Mouse (Mus musculus) forebrain, postnatal 0 days (tissue): ENCODE results near the gene Btbd19. TPM values are rescaled to one million over a fixed set of nuclear protein-coding genes. Genes with fewer than 3 reads are reported as not detected.

ENCODE experiments used
- ATAC-seq: fragments of 200-750 bp; cut with Nextera tagmentation; 2 replicates; pipeline ENCODE4 v1.8.0; 2017; ENCODE audit warnings: mild to moderate bottlenecking, moderate library complexity
- DNase-seq: peaks from one replicate; pipeline ENCODE4 v3.0.0-alpha.2; 2015
- H3K27ac ChIP-seq: fragments of 300-500 bp; sonication (generic); 2 replicates; pipeline ENCODE4 v1.5.1; 2014; ENCODE audit warnings: low read depth, mild to moderate bottlenecking, antibody characterized with exemption, low read length, moderate library complexity, mixed read lengths
- H3K27me3 ChIP-seq: fragments of 300-500 bp; sonication (generic); 2 replicates; pipeline ENCODE4 v1.6.1; 2014; ENCODE audit warnings: mild to moderate bottlenecking, low read length, mixed read lengths; ENCODE audit not compliant: insufficient read depth
- H3K36me3 ChIP-seq: fragments of 300-500 bp; sonication (generic); 2 replicates; pipeline ENCODE4 v1.6.1; 2014; ENCODE audit warnings: mild to moderate bottlenecking, moderate library complexity; ENCODE audit not compliant: insufficient read depth
- H3K4me1 ChIP-seq: fragments of 300-500 bp; sonication (generic); 2 replicates; pipeline ENCODE4 v1.6.1; 2014; ENCODE audit warnings: antibody characterized with exemption; ENCODE audit not compliant: insufficient read depth
- H3K4me2 ChIP-seq: fragments of 300-500 bp; sonication (generic); 2 replicates; pipeline ENCODE4 v1.6.1; 2014; ENCODE audit warnings: low read depth, mild to moderate bottlenecking, moderate library complexity
- H3K4me3 ChIP-seq: fragments of 300-500 bp; sonication (generic); 2 replicates; pipeline ENCODE4 v1.5.1; 2014; ENCODE audit warnings: low read depth, low read length, mixed read lengths
- H3K9ac ChIP-seq: fragments of 300-500 bp; sonication (generic); 2 replicates; pipeline ENCODE4 v1.6.1; 2014; ENCODE audit warnings: mild to moderate bottlenecking
- H3K9me3 ChIP-seq: fragments of 300-500 bp; sonication (generic); 2 replicates; pipeline ENCODE4 v1.6.1; 2016; ENCODE audit warnings: low read length
- CTCF ChIP-seq: sonication (generic); IDR thresholded peaks from 2 replicates; pipeline ENCODE4 v1.5.1; 2016; ENCODE audit warnings: antibody characterized with exemption, control low read depth, low read depth
- WGBS: fragments of 180-500 bp; shearing (Covaris S2); extraction: QIAGEN DNeasy Blood & Tissue Kit; methylation state at CpG from one replicate; pipeline ENCODE4 v1.1.7; 2014; 5-methylcytosine and 5-hydroxymethylcytosine counted together
- polyA plus RNA-seq: library from polyadenylated mRNA; unstranded; fragments of >200 nt; fragmentation: Nextera tagmentation; extraction: Ambion mirVana; gene quantifications from 2 replicates; pipeline ENCODE4 v1.2.1, GENCODE M21; 2015
- total RNA-seq: library from RNA; depleted of rRNA; stranded (reverse); fragments of >200 nt; gene quantifications from 2 replicates; pipeline ENCODE4 v1.2.3, GENCODE M21; 2014

The Btbd19 gene
- total and polyA plus RNA-seq, 2 experiments from 2014 or later, result 6.0 to 11.4 TPM

GRCm38 (mm10) chr4:117131198-117131597 lies 5.7 kb upstream of the Btbd19 start:
- no peak overlapping the region for H3K27ac ChIP-seq
- H3K9ac ChIP-seq, result no peak overlapping the region
- peaks cover 24% of the 10 kb centered on the region for H3K36me3 ChIP-seq
- whole genome bisulfite sequencing, result 66% methylated on average over 6 of the region's 6 CpGs
- ATAC-seq (no peak), DNase-seq (no peak)
- TF ChIP-seq CTCF, result no peak
- no peak overlapping the region for H3K4me2 ChIP-seq
- H3K4me1 ChIP-seq, result peaks cover 5% of the 10 kb centered on the region; the same call in 1 of the 2 replicates
- no peaks in the 10 kb centered on the region for H3K9me3 ChIP-seq
- H3K4me3 ChIP-seq, result no peak overlapping the region
- H3K27me3 ChIP-seq, result no peaks in the 10 kb centered on the region

GRCm38 (mm10) chr4:117130790-117131189 lies 5.3 kb upstream of the Btbd19 start:
- no peak overlapping the region for H3K4me2 ChIP-seq
- ATAC-seq, result no peak

GRCm38 (mm10) chr4:117127991-117128686 lies 2.6 kb upstream of the Btbd19 start:
- Histone ChIP-seq H3K9ac (no peak overlapping the region), H3K9me3 (no peaks in the 10 kb centered on the region), H3K4me3 (no peak overlapping the region), H3K4me2 (no peak overlapping the region), H3K36me3 (peaks cover 24% of the 10 kb centered on the region), H3K4me1 (peaks cover 16% of the 10 kb centered on the region), H3K27me3 (no peaks in the 10 kb centered on the region), H3K27ac (no peak overlapping the region)
- ATAC-seq (no peak), DNase-seq (no peak)
- no peak for TF ChIP-seq CTCF
- WGBS, result 91% methylated on average over 33 of the region's 33 CpGs

More at GRCm38 (mm10) chr4:117130790-117131189, 5.3 kb upstream of the Btbd19 start:
- H3K27me3 ChIP-seq, result no peaks in the 10 kb centered on the region
- H3K9me3 ChIP-seq, result no peaks in the 10 kb centered on the region
- WGBS, result 41% methylated on average over 6 of the region's 6 CpGs
- H3K36me3 ChIP-seq, result peaks cover 24% of the 10 kb centered on the region
- TF ChIP-seq CTCF, result no peak
- H3K27ac ChIP-seq, result no peak overlapping the region
- no peak for DNase-seq
- no peak overlapping the region for H3K9ac ChIP-seq
- no peak overlapping the region for H3K4me3 ChIP-seq
- H3K4me1 ChIP-seq, result peaks cover 5% of the 10 kb centered on the region

DNA sequence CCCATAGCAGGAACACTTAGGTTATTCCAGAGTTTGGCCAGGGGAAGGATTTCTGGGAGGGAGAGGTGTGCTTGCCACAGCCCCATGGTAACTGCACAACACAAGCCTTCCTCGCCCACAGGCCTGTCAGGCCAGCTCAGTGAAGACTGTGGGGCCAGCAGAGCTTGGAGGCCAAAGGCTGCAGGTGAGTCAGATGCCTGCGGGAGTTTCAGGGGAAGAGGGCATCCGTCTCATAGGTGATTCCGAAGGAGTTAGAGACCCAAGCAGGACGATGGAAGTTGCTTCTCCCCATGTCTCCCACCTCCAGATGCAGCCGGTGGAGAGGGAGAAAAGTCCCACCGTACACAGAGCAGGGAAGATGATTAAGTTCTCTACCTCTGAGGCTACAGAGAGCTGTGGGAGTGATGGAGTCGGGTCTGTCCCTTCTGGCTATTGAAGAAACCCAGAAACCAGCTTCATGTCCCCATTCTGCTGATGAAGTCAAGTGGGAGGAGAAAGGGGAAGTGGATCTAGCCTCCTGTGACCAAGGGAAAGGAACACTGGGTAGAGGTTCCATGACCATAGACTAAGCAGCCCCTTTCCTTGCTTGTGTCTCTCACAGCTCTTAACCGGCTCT lies 1.3 kb upstream of the Btbd19 start, which contains the start of gene Tctex1d4:
Gene Tctex1d4 (plus strand): TSS at position 120 of the 616 bp plus-strand sequence.
- DNase-seq, result no peak
- whole genome bisulfite sequencing, result 90% methylated on average over 9 of the region's 9 CpGs
- Histone ChIP-seq H3K27me3 (no peaks in the 10 kb centered on the region), H3K9me3 (no peaks in the 10 kb centered on the region), H3K4me1 (peaks cover 11% of the 10 kb centered on the region), H3K9ac (peak within 1 kb of the TSS; percentile 44), H3K27ac (peak within 1 kb of the TSS; percentile 72), H3K36me3 (peaks cover 24% of the 10 kb centered on the region), H3K4me2 (no peak within 1 kb of the TSS), H3K4me3 (no peak within 1 kb of the TSS)
- ATAC-seq, result no peak
- TF ChIP-seq CTCF, result no peak

DNA sequence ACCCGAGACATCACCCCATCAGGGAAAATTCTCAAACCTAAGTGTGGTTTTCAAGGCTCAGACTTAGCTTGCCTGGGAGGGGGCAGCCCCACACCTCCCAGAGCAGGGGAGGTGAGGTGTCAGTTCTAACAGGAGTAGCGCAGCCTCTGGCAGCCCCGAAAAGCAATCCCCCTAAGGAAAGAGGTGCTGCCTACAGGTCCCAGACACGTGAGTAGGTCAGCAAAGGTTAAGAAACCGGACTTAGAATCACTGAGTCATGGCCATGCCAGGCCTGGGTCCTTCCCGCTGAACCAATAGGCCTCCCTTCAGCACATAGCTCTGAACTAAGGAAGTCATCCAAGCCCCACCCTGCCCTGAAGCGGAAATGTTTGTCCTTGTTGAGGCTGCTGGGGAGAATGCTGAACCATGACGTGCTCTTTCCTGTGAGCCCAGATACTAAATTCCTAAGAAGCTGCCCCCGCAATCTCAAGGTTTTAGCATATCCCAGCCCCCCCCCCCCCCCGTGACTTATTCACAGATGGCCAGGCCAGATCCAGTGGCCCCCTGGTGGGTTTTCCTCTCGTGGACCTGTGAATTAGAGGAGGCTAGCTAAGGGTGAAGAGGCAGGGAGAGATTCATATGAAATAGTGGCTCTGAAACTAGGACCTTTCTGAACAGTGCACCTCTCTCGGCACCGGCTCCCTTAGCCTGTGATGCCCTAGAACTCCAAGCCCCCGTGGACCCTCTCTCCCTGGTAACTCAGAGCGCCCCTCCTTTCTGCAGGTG lies 567 bp upstream of the Btbd19 start:
- Histone ChIP-seq H3K4me2 (no peak overlapping the region), H3K9me3 (no peaks in the 10 kb centered on the region), H3K27me3 (no peaks in the 10 kb centered on the region), H3K4me3 (no peak overlapping the region), H3K36me3 (peaks cover 24% of the 10 kb centered on the region), H3K27ac (peak overlapping the region; percentile 72), H3K9ac (peak overlapping the region; percentile 44), H3K4me1 (peaks cover 14% of the 10 kb centered on the region)
- DNase-seq (no peak), ATAC-seq (peak; percentile 8; the same call in 1 of the 2 replicates)
- no peak for TF ChIP-seq CTCF
- 50% methylated on average over 15 of the region's 15 CpGs for WGBS

DNA sequence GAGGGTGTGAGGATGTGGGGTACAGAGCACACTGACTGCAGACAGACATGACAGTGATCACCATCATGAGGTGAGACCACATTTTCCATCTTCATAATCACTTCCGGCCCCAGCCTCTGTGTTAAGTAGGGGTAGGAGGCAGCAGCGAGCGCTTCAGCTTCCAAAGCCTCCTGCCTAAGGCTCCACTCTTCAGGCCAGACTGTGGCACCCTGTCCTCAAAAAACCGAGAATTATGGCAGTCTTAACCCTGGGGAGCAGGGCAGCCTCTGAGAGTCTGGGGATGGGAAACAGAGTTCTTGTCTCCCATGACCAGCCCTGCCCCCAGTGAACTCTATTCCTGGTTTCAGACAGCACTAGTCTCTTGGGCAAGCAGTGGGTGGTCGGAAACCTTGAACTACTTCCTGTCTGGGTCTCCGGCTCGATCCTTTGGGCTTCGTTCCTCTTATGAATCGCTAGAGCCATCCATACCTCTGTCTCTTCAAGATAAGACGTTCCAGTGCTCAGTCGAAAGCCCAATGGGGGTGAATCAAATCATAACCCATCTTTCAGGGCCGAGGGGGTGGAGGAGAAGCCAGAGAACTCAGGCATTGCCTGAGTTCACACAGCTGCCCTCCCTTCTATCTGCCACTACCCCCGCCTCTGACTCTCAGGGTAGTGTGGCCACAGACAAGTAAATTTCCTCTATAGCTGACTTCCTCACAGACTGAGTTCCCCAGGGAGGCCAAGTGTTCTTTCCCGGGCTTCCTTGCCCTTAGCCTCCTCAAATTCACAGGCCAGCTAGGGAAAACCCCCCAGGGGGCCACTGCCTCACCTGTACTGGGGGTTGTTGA lies 792 bp downstream of the Btbd19 start:
- TF ChIP-seq CTCF, result no peak
- Histone ChIP-seq H3K36me3 (peaks cover 15% of the 10 kb centered on the region), H3K9ac (peak overlapping the region; percentile 44), H3K4me2 (0 out of 2 replicates have a peak overlapping the region, but pooled peaks have one; percentile 1), H3K9me3 (no peaks in the 10 kb centered on the region), H3K4me1 (peaks cover 14% of the 10 kb centered on the region), H3K4me3 (no peak overlapping the region), H3K27ac (peak overlapping the region; percentile 72), H3K27me3 (no peaks in the 10 kb centered on the region)
- WGBS, result 77% methylated on average over 14 of the region's 14 CpGs
- DNase-seq (no peak), ATAC-seq (no peak)
